Mouse (Mus musculus): ENCODE results near the gene Pde11a.
A peak's percentile ranks its signal among the peaks of the same experiment; 100 is the strongest.

Gene Pde11a

GRCm38 (mm10) chr2:75974131-75974530 is 364.4 kb downstream of the Pde11a start:
- no peak for ATAC-seq (ENCODE audit: insufficient number of reproducible peaks, low FRiP score, low TSS enrichment)

GRCm38 (mm10) chr2:75964972-75965371 is 373.6 kb downstream of the Pde11a start:
- ATAC-seq (ENCODE audit: insufficient number of reproducible peaks, low FRiP score, low TSS enrichment), result peak; percentile 86

GRCm38 (mm10) chr2:75964512-75964911 is 374.1 kb downstream of the Pde11a start:
- peak; percentile 41 for ATAC-seq (ENCODE audit: insufficient number of reproducible peaks, low FRiP score, low TSS enrichment)

GRCm38 (mm10) chr2:75964051-75964450 is 374.5 kb downstream of the Pde11a start:
- no peak for ATAC-seq (ENCODE audit: insufficient number of reproducible peaks, low FRiP score, low TSS enrichment)

GRCm38 (mm10) chr2:75963211-75963840 is 375.2 kb downstream of the Pde11a start:
- no peak for ATAC-seq (ENCODE audit: insufficient number of reproducible peaks, low FRiP score, low TSS enrichment)

GRCm38 (mm10) chr2:75960366-75961330 is 377.9 kb downstream of the Pde11a start:
- ATAC-seq (ENCODE audit: insufficient number of reproducible peaks, low FRiP score, low TSS enrichment), result no peak

- ATAC-seq (ENCODE audit: insufficient number of reproducible peaks, low FRiP score, low TSS enrichment), result no peak
Observed at GRCm38 (mm10) chr2:75959850-75960365, 378.7 kb downstream of the Pde11a start.

- no peak for ATAC-seq (ENCODE audit: insufficient number of reproducible peaks, low FRiP score, low TSS enrichment)
Observed at GRCm38 (mm10) chr2:75959183-75959849, 379.3 kb downstream of the Pde11a start.

GRCm38 (mm10) chr2:75955709-75956108 is 382.9 kb downstream of the Pde11a start:
- no peak for ATAC-seq (ENCODE audit: insufficient number of reproducible peaks, low FRiP score, low TSS enrichment)

GRCm38 (mm10) chr2:75953320-75953719 is 385.3 kb downstream of the Pde11a start:
- no peak for ATAC-seq (ENCODE audit: insufficient number of reproducible peaks, low FRiP score, low TSS enrichment)

- no peak for ATAC-seq (ENCODE audit: insufficient number of reproducible peaks, low FRiP score, low TSS enrichment)
Observed at GRCm38 (mm10) chr2:75950685-75951084, 387.9 kb downstream of the Pde11a start.
